Mouse (Mus musculus): ENCODE data around the gene Plbd2. TPM values are rescaled to one million over a fixed set of nuclear protein-coding genes. Genes with fewer than 3 reads are reported as not detected.

The Plbd2 gene
- polyA plus RNA-seq, 1 experiment from 2014 or later, result 19.0 TPM

DNA sequence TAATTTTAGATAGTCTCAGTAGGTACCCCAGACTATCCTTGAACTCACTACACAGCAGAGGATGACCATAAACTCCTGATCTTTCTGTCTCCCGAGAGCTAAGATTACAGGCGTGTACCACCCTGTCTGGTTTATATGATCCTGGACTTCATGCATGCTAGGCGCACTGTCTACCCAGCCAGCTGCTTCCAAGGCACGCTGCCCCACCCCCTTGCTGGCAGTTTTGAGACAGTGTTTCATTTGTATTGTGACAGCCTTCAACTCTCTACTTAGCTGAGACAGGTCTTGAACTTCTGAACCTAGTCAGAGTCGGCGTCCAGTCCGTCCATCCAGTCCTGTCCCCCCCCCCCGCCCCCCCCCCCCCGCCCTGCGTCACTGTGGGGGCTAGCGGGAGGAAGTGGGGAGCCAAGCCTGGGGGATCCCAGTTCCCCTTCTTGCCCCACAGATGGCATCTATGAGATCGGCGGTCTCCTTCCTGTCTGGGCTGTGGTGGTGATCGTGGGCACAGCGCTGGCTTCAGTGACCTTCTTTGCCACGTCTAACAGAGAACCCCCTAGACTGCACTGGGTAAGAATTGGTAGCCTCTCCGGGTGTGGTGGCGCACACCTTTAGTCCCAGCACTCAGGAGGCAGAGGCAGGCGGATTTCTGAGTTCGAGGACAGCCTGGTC, 24.0 kb upstream of the Plbd2 start:
- H3K4me3 ChIP-seq (ENCODE audit: low read depth, low read length), result no peak overlapping the region
- ATAC-seq (ENCODE audit: low read depth), result no peak
- H3K9ac ChIP-seq (ENCODE audit: low read depth, low read length), result no peak overlapping the region
- H3K27ac ChIP-seq (ENCODE audit: low read length), result no peak overlapping the region
- no peak overlapping the region for H3K4me2 ChIP-seq (ENCODE audit: low read depth, low read length)
- no peaks in the 10 kb centered on the region for H3K9me3 ChIP-seq (replicated peaks; ENCODE audit: control insufficient read depth, low read length)
- H3K4me1 ChIP-seq (ENCODE audit: control insufficient read depth, low read depth, low read length), result peaks cover 8% of the 10 kb centered on the region
- WGBS (ENCODE audit: insufficient replicate concordance), result 39% methylated on average over 16 of the region's 20 CpGs
- H3K27me3 ChIP-seq (ENCODE audit: control insufficient read depth, insufficient read depth, low read depth, low read length), result no peaks in the 10 kb centered on the region
- H3K36me3 ChIP-seq (ENCODE audit: control insufficient read depth, insufficient read depth), result peaks cover 5% of the 10 kb centered on the region; the same call in 1 of the 2 replicates

DNA sequence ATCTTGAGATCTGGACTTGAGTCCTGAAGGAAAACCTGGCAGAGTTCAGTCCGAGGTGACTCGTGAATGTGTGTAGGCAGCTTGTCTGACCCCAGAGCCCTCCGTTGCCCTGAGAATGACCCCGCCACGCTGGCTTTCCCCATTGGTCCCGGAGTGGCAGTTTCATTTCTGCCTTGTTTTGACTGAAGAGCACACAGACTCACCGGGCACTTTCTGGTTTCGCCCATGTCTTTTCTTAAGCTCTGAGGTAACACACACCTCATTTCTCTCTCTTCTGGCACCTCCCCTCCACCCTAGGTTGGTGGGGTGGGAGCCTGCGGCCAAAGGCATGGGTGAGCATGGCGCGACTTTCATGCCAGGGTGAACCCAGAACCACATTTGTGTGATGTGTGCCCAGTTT, 22.9 kb upstream of the Plbd2 start:
- no peaks in the 10 kb centered on the region for H3K9me3 ChIP-seq (replicated peaks; ENCODE audit: control insufficient read depth, low read length)
- no peak for ATAC-seq (ENCODE audit: low read depth)
- no peak overlapping the region for H3K4me3 ChIP-seq (ENCODE audit: low read depth, low read length)
- no peaks in the 10 kb centered on the region for H3K27me3 ChIP-seq (ENCODE audit: control insufficient read depth, insufficient read depth, low read depth, low read length)
- no peak overlapping the region for H3K27ac ChIP-seq (ENCODE audit: low read length)
- H3K36me3 ChIP-seq (ENCODE audit: control insufficient read depth, insufficient read depth), result peaks cover 11% of the 10 kb centered on the region; the same call in 1 of the 2 replicates
- H3K9ac ChIP-seq (ENCODE audit: low read depth, low read length), result no peak overlapping the region
- H3K4me1 ChIP-seq (ENCODE audit: control insufficient read depth, low read depth, low read length), result peaks cover 8% of the 10 kb centered on the region
- H3K4me2 ChIP-seq (ENCODE audit: low read depth, low read length), result no peak overlapping the region
- 63% methylated on average over 11 of the region's 11 CpGs for WGBS (ENCODE audit: insufficient replicate concordance)

DNA sequence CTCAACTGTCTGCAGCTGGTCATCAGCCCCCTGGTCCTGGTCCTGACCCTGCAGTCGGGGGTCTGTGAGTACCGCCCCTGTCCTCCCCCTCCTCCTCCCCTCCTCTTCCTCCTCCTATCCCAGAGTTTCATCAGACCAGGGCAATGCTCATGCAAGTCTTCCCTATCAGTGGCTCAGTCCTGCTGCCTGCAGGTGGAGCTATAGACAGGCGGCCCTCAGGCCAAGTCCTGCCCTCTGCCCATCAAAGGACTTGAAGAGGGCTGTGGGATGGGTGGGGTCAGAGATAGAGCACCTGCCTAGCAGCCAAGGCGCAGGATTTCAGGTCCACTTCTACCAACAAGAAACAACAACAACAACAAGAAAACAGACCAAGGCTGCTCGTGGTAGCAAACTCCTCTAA, 22.3 kb upstream of the Plbd2 start:
- H3K4me3 ChIP-seq (ENCODE audit: low read depth, low read length), result no peak overlapping the region
- H3K27me3 ChIP-seq (ENCODE audit: control insufficient read depth, insufficient read depth, low read depth, low read length), result no peaks in the 10 kb centered on the region
- no peak overlapping the region for H3K27ac ChIP-seq (ENCODE audit: low read length)
- no peak for ATAC-seq (ENCODE audit: low read depth)
- 40% methylated on average over 5 of the region's 5 CpGs for WGBS (ENCODE audit: insufficient replicate concordance)
- peaks cover 11% of the 10 kb centered on the region; the same call in 1 of the 2 replicates for H3K36me3 ChIP-seq (ENCODE audit: control insufficient read depth, insufficient read depth)
- H3K9ac ChIP-seq (ENCODE audit: low read depth, low read length), result no peak overlapping the region
- no peaks in the 10 kb centered on the region for H3K9me3 ChIP-seq (replicated peaks; ENCODE audit: control insufficient read depth, low read length)
- H3K4me2 ChIP-seq (ENCODE audit: low read depth, low read length), result no peak overlapping the region
- peaks cover 8% of the 10 kb centered on the region for H3K4me1 ChIP-seq (ENCODE audit: control insufficient read depth, low read depth, low read length)

DNA sequence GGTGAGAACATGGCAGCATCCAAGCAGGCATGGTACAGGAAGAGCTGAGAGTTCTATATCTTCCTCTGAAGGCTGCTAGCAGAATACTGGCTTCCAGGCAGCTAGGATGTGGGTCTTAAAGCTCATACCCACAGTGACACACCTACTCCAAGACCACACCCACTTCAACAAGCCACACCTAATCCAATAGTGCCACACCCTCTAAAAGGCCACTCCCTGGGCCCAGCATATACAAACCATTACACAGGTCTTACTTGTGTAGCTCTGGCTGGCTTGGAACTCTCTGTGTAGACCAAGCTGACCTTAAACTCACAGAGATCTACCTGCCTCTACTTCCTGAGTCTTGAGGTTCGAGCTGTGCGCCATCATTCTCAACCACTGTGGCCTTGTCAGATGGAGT, 21.3 kb upstream of the Plbd2 start:
- no peak overlapping the region for H3K4me2 ChIP-seq (ENCODE audit: low read depth, low read length)
- ATAC-seq (ENCODE audit: low read depth), result peak; percentile 64; the same call in 1 of the 2 replicates
- no peak overlapping the region for H3K27ac ChIP-seq (ENCODE audit: low read length)
- no peaks in the 10 kb centered on the region for H3K27me3 ChIP-seq (ENCODE audit: control insufficient read depth, insufficient read depth, low read depth, low read length)
- WGBS (ENCODE audit: insufficient replicate concordance), result 84% methylated on average over 2 of the region's 2 CpGs
- no peak overlapping the region for H3K9ac ChIP-seq (ENCODE audit: low read depth, low read length)
- H3K4me3 ChIP-seq (ENCODE audit: low read depth, low read length), result no peak overlapping the region
- H3K36me3 ChIP-seq (ENCODE audit: control insufficient read depth, insufficient read depth), result peaks cover 11% of the 10 kb centered on the region
- no peaks in the 10 kb centered on the region for H3K9me3 ChIP-seq (replicated peaks; ENCODE audit: control insufficient read depth, low read length)
- peaks cover 8% of the 10 kb centered on the region for H3K4me1 ChIP-seq (ENCODE audit: control insufficient read depth, low read depth, low read length)

DNA sequence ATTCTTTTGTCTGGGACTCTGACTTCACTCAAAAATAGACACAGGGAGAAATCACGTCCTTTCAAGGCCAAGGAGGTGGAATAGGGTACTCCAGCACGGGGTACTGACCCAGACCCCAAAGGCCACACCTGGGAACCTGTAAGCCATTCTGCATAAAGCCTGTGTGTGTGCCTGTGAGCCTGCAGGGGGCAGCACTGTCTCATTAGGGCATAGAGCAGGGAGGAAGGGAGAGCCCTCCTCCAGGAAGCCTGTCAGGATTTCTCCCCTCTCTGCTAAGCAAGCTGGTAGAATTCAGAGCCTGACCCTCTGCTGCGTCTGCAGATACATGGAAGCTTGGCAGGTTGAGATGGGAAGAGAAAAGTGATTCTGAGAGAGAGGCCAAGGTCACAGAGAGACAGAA, 19.2 kb upstream of the Plbd2 start:
- Histone ChIP-seq H3K4me3 (ENCODE audit: low read depth, low read length) (no peak overlapping the region), H3K9ac (ENCODE audit: low read depth, low read length) (no peak overlapping the region), H3K36me3 (ENCODE audit: control insufficient read depth, insufficient read depth) (peaks cover 11% of the 10 kb centered on the region), H3K27me3 (ENCODE audit: control insufficient read depth, insufficient read depth, low read depth, low read length) (no peaks in the 10 kb centered on the region), H3K4me2 (ENCODE audit: low read depth, low read length) (no peak overlapping the region), H3K9me3 (replicated peaks; ENCODE audit: control insufficient read depth, low read length) (no peaks in the 10 kb centered on the region), H3K4me1 (ENCODE audit: control insufficient read depth, low read depth, low read length) (peaks cover 8% of the 10 kb centered on the region), H3K27ac (ENCODE audit: low read length) (no peak overlapping the region)
- no peak for ATAC-seq (ENCODE audit: low read depth)
- 65% methylated on average over 3 of the region's 3 CpGs for WGBS (ENCODE audit: insufficient replicate concordance)

DNA sequence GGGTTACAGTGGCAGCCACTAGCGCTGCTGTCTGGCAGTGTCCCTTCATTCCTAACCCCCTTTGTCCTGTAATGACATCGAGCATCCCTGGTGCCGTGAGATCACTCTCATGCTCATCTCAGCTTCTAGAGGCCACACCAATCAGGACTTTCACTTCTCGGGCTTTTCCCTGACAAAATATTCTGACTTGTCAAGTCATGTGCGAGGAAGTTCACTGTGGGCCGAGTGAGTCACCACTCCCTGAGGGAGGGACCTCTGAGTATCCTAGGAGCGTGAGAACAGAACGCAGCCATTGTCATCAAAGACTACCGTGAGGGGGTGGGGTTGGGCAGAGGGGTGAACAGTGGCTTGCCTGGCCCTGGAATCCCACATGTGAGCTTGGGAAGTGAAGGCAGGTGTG, 14.1 kb upstream of the Plbd2 start:
- H3K9me3 ChIP-seq (replicated peaks; ENCODE audit: control insufficient read depth, low read length), result no peaks in the 10 kb centered on the region
- H3K4me1 ChIP-seq (ENCODE audit: control insufficient read depth, low read depth, low read length), result peaks cover 24% of the 10 kb centered on the region
- H3K27ac ChIP-seq (ENCODE audit: low read length), result no peak overlapping the region
- peaks cover 6% of the 10 kb centered on the region for H3K36me3 ChIP-seq (ENCODE audit: control insufficient read depth, insufficient read depth)
- no peak overlapping the region for H3K9ac ChIP-seq (ENCODE audit: low read depth, low read length)
- H3K27me3 ChIP-seq (ENCODE audit: control insufficient read depth, insufficient read depth, low read depth, low read length), result no peaks in the 10 kb centered on the region; the same call in 1 of the 2 replicates
- H3K4me3 ChIP-seq (ENCODE audit: low read depth, low read length), result no peak overlapping the region
- WGBS (ENCODE audit: insufficient replicate concordance), result 52% methylated on average over 9 of the region's 9 CpGs
- H3K4me2 ChIP-seq (ENCODE audit: low read depth, low read length), result no peak overlapping the region
- no peak for ATAC-seq (ENCODE audit: low read depth)

DNA sequence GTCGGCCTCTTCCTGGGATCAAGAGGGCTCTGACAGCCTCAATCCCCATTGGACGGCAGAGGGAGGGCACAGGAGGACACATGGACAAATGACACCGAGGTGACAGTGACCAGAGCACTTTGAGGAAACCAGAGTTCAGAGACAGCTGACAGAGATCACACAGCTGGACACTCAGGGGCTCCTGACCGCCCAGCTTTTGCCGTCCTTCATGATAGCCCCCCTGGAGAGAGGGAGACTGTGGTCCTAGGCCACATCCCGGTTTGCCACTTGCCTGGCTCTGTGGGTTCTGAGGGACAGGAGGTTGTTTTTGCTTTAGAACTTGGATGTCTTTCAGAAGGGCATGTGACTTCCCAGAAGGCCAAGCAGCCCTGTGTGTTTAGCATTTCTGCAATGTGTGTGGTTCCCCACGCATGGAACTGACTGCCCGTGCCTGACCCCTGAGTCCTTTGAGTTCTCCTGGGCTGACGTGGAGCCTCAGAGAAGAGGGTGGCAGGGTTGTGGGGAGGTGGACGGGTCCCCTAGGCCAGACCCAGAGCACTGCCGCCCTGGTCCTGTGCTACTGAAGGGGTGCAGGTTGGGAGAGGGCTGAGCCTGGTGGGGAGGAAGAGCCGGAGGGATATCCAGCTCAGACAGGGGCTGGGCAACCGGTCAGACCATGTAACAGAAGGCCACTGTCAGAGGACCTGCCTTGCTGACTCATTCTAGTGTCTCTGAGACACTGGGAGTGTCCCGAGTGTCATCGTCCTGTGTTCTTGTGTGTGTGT, 13.0 kb upstream of the Plbd2 start:
- H3K4me2 ChIP-seq (ENCODE audit: low read depth, low read length), result no peak overlapping the region
- no peak overlapping the region for H3K9ac ChIP-seq (ENCODE audit: low read depth, low read length)
- 52% methylated on average over 15 of the region's 15 CpGs for WGBS (ENCODE audit: insufficient replicate concordance)
- peak overlapping the region; percentile 44 for H3K27ac ChIP-seq (ENCODE audit: low read length)
- ATAC-seq (ENCODE audit: low read depth), result peak; percentile 5; the same call in 1 of the 2 replicates
- H3K9me3 ChIP-seq (replicated peaks; ENCODE audit: control insufficient read depth, low read length), result no peaks in the 10 kb centered on the region
- H3K27me3 ChIP-seq (ENCODE audit: control insufficient read depth, insufficient read depth, low read depth, low read length), result no peaks in the 10 kb centered on the region; the same call in 1 of the 2 replicates
- H3K4me3 ChIP-seq (ENCODE audit: low read depth, low read length), result no peak overlapping the region
- H3K36me3 ChIP-seq (ENCODE audit: control insufficient read depth, insufficient read depth), result no peaks in the 10 kb centered on the region; the same call in 1 of the 2 replicates
- H3K4me1 ChIP-seq (ENCODE audit: control insufficient read depth, low read depth, low read length), result peaks cover 32% of the 10 kb centered on the region

DNA sequence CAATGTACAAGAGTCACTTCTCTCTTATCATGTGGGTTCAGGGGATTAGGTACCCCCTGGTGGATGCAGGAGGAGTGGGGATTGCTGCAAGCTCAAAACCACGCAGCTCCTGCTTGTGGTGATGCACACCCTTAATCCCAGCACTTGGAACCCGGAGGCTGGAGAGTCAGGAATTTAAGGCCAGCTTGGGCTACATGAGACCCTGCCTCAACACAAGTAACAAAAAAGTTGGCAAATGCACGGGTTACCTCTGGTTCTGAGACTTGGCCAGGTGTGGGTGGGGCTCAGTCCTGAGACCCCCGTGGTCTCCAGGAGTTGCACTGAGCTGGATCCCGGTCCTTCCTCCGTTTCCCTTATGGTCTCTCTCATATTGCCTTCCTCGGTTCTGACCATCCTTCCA, 12.0 kb upstream of the Plbd2 start:
- Histone ChIP-seq H3K9ac (ENCODE audit: low read depth, low read length) (no peak overlapping the region), H3K36me3 (ENCODE audit: control insufficient read depth, insufficient read depth) (no peaks in the 10 kb centered on the region; the same call in 1 of the 2 replicates), H3K4me2 (ENCODE audit: low read depth, low read length) (no peak overlapping the region), H3K27me3 (ENCODE audit: control insufficient read depth, insufficient read depth, low read depth, low read length) (no peaks in the 10 kb centered on the region; the same call in 1 of the 2 replicates), H3K4me3 (ENCODE audit: low read depth, low read length) (no peak overlapping the region), H3K27ac (ENCODE audit: low read length) (no peak overlapping the region), H3K9me3 (replicated peaks; ENCODE audit: control insufficient read depth, low read length) (no peaks in the 10 kb centered on the region), H3K4me1 (ENCODE audit: control insufficient read depth, low read depth, low read length) (peaks cover 39% of the 10 kb centered on the region)
- ATAC-seq (ENCODE audit: low read depth), result no peak
- WGBS (ENCODE audit: insufficient replicate concordance), result 65% methylated on average over 7 of the region's 7 CpGs

DNA sequence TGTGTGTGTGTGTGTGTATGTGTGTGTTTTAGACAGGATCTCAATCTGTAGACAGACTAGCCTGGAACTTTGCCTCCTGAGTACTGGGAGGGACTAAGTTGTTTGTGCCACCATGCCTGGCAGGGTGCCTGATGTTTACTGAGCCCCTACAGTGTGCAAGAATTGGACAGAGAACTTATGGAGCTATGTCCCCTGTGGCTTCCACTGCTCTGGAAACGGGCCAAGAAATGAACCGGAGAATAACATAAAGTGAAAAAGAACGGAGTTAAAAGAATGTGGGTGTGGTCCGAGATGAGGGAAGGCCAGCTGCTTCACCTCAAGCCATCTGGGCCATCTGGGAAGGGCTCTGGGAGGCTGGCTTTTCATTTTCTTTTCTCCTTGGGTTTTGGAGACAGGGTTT, 11.3 kb upstream of the Plbd2 start:
- H3K27ac ChIP-seq (ENCODE audit: low read length), result no peak overlapping the region
- H3K27me3 ChIP-seq (ENCODE audit: control insufficient read depth, insufficient read depth, low read depth, low read length), result no peaks in the 10 kb centered on the region; the same call in 1 of the 2 replicates
- H3K4me2 ChIP-seq (ENCODE audit: low read depth, low read length), result no peak overlapping the region
- H3K9me3 ChIP-seq (replicated peaks; ENCODE audit: control insufficient read depth, low read length), result no peaks in the 10 kb centered on the region
- 57% methylated on average over 4 of the region's 4 CpGs for WGBS (ENCODE audit: insufficient replicate concordance)
- ATAC-seq (ENCODE audit: low read depth), result no peak
- H3K36me3 ChIP-seq (ENCODE audit: control insufficient read depth, insufficient read depth), result no peaks in the 10 kb centered on the region; the same call in 1 of the 2 replicates
- H3K4me3 ChIP-seq (ENCODE audit: low read depth, low read length), result no peak overlapping the region
- H3K9ac ChIP-seq (ENCODE audit: low read depth, low read length), result no peak overlapping the region
- H3K4me1 ChIP-seq (ENCODE audit: control insufficient read depth, low read depth, low read length), result peaks cover 39% of the 10 kb centered on the region
